Mouse (Mus musculus): Measurements from ENCODE around the gene Vac14. TPM values are rescaled to one million over a fixed set of nuclear protein-coding genes. Genes with fewer than 3 reads are reported as not detected.
A peak's percentile ranks its signal among the peaks of the same experiment; 100 is the strongest.

Vac14 gene
- total RNA-seq, 2 experiments from 2014 or later, result 19.7 to 20.7 TPM

GRCm38 (mm10) chr8:110742452-110742818, 124.0 kb downstream of the Vac14 start:
- DNase-seq (ENCODE audit: low spot score), result no peak

GRCm38 (mm10) chr8:110745162-110745561, 126.8 kb downstream of the Vac14 start:
- DNase-seq (ENCODE audit: low spot score), result no peak

GRCm38 (mm10) chr8:110746661-110747060, 128.3 kb downstream of the Vac14 start:
- no peak for DNase-seq (ENCODE audit: low spot score)

- DNase-seq (ENCODE audit: low spot score), result peak; percentile 68
These were observed 131.2 kb downstream of the Vac14 start for GRCm38 (mm10) chr8:110749500-110750170.

- DNase-seq (ENCODE audit: low spot score), result no peak
These were observed 131.9 kb downstream of the Vac14 start for GRCm38 (mm10) chr8:110750269-110750668.

DNA sequence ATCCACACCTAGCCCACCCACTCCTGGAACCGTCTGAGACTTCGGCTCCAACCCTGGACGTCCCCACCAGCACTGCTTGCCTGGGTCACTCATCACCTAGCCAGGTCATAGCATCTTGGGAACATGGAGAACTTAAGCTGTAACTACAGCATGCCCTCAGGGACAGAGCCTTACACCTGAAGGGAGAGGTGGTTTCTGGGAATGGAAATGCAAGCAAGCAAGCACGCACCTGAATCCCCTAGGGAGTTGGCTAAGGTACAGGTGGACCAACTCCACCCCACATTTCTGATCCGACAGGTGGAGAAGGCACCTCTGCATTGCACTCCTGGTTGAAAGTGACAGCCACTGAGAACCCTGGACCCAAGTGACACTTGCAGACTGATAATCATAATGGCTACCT, 133.1 kb downstream of the Vac14 start:
- DNase-seq (ENCODE audit: low spot score), result no peak

DNA sequence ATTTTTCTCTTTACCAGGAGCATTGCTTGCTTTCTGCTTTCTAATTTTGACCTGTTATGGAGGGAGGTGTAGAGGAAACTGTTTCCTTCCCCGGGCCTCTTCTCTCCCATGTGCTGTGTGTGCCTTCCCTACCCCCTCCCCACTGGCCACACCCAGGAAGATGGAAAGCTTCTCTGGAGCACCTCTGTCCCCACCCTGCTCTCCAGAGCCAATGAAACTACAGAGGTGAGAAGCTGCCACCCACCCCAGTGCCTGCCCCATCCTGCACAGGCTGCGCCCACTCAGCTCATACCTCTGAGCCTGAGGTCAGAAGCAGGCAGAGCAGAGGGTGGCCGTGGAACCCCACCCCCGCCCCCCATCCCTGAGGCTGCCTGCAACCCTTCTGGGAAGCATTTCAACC, 136.3 kb downstream of the Vac14 start:
- no peak for DNase-seq (ENCODE audit: low spot score)

- no peak for DNase-seq (ENCODE audit: low spot score)
These were observed 137.3 kb downstream of the Vac14 start for GRCm38 (mm10) chr8:110755511-110756170.

- DNase-seq (ENCODE audit: low spot score), result no peak
These were observed 137.8 kb downstream of the Vac14 start for GRCm38 (mm10) chr8:110756196-110756595.

- DNase-seq (ENCODE audit: low spot score), result no peak
These were observed 142.0 kb downstream of the Vac14 start for GRCm38 (mm10) chr8:110760280-110760940.

- no peak for DNase-seq (ENCODE audit: low spot score)
These were observed 142.8 kb downstream of the Vac14 start for GRCm38 (mm10) chr8:110761185-110761584.

DNA sequence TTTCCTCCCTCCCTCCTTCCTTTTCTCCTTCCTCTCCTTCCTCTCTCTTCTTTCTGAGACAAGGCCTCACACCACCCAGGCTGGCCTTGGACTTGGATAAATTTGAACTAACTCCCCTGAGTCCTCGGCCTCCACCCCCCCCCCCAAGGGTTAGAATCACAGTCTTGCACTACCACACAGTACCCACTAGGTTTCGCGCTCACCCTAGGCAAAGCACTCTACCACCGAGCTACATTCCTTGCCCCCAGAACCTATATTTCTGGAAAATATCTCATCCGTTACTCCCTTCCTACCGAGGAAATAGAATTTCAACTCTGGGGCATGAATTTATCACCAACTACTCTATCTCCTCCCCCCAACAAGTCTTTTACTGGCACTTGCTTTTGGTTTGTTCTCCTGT, 143.6 kb downstream of the Vac14 start:
- DNase-seq (ENCODE audit: low spot score), result no peak

DNA sequence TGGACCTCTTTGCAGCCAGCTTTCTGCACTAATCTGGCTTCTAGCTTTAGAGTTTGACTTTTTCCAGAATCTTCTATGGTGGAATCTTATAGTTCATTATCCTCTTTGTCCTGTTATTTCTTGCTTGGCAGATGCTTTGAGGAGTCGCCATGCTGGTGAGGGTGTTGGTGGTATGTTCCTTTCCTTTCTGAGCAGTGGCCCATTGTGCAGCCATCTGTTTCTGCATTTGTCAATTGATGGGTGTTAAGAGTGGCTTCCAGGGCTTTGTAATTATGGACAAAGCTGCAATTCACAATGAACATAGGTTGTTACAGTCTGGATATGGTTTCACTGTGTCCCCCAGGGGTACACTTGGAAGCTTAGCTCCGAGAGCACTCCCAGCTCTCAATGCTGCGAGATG, 146.3 kb downstream of the Vac14 start:
- DNase-seq (ENCODE audit: low spot score), result no peak

DNA sequence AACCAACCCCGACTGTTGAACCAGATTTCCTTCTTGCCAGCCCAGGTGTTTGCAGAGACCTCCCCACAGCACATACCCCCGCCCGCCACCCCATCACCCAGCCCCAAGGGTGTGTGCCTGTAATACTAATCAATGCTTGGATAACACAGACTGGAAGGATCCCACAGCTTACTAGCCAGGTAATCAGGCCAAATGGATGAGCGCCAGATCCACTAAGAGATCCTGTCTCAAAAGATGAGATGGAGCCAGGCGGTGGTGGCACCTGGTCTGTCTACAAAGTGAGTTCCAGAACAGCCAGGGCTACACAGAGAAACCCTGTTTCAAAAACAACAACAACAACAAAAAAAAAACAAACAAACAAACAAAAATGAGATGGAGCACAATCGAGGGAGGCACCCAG, 148.9 kb downstream of the Vac14 start:
- DNase-seq (ENCODE audit: low spot score), result no peak

Other genes starting within 250 kb of the Vac14 start
- gene Mtss1l, start 102.9 kb downstream of the Vac14 start, total RNA-seq (2021), result 100 to 1,000 TPM; 104 to 126 TPM
- gene Il34, start 187.3 kb downstream of the Vac14 start, total RNA-seq (2021), result 1 to 10 TPM; 5.2 to 5.7 TPM
- gene Cog4, start 228.0 kb downstream of the Vac14 start, total RNA-seq (2021), result 10 to 100 TPM; 63.7 to 63.8 TPM
- 10 to 100 TPM; 13.2 to 16.1 TPM for gene Sf3b3, start 228.2 kb downstream of the Vac14 start, total RNA-seq (2021)

All from gastrocnemius, adult 18-20 months (tissue).